Mouse (Mus musculus) kidney, adult 2 months (tissue): ENCODE data around the gene Foxd2. TPM values are rescaled to one million over a fixed set of nuclear protein-coding genes. Genes with fewer than 3 reads are reported as not detected.

Experiments
- DNase-seq: peaks from one replicate; pipeline ENCODE4 v3.0.0; 2021
- H3K27ac ChIP-seq: fragments of 200-500 bp; 2 replicates; pipeline ENCODE4 v1.5.1; 2012; ENCODE audit warnings: low read depth, low read length, control low read depth, inconsistent platforms; ENCODE audit not compliant: insufficient read depth
- H3K27me3 ChIP-seq: fragments of 200-500 bp; replicated peaks from 2 replicates; pipeline ENCODE4 v1.6.1; 2012; ENCODE audit warnings: mild to moderate bottlenecking, moderate library complexity, low read length, inconsistent platforms; ENCODE audit not compliant: control insufficient read depth, insufficient read depth
- H3K36me3 ChIP-seq: fragments of 200-500 bp; 2 replicates; pipeline ENCODE4 v1.6.1; 2012; ENCODE audit warnings: mild to moderate bottlenecking, moderate library complexity, low read length, inconsistent platforms; ENCODE audit not compliant: control insufficient read depth, insufficient read depth
- H3K4me1 ChIP-seq: fragments of 200-500 bp; 2 replicates; pipeline ENCODE4 v1.6.1; 2011; ENCODE audit warnings: low read length; ENCODE audit not compliant: control insufficient read depth, insufficient read depth
- H3K4me3 ChIP-seq: fragments of 200-500 bp; 2 replicates; pipeline ENCODE4 v1.5.1; 2011; ENCODE audit warnings: mild to moderate bottlenecking, low read depth, low read length, control low read depth; ENCODE audit not compliant: insufficient read depth
- CTCF ChIP-seq: fragments of 200-500 bp; conservative IDR thresholded peaks from 2 replicates; pipeline ENCODE4 v1.5.1; 2011; ENCODE audit warnings: low read depth, mild to moderate bottlenecking, control low read depth, low read length, moderate library complexity, mixed read lengths; ENCODE audit not compliant: insufficient read depth, insufficient read length
- POLR2A ChIP-seq: fragments of 200-500 bp; IDR thresholded peaks from one replicate; pipeline ENCODE4 v1.6.1; 2011; ENCODE audit warnings: low read depth, low read length, control low read depth
- WGBS: fragments of 180-500 bp; shearing (Covaris S2); methylation state at CpG from one replicate; pipeline ENCODE4 v1.1.7; 2018; 5-methylcytosine and 5-hydroxymethylcytosine counted together
- polyA plus RNA-seq: library from polyadenylated mRNA; depleted of rRNA; stranded (reverse); fragments of >200 nt; gene quantifications from 2 replicates; pipeline ENCODE4 v1.2.3, GENCODE M21; 2012

Gene Foxd2
- polyA plus RNA-seq, 1 experiment = 1.5 TPM

- no peaks in the 10 kb centered on the region for H3K27me3 ChIP-seq
- no peak for DNase-seq
- H3K4me1 ChIP-seq = no peaks in the 10 kb centered on the region
- H3K4me3 ChIP-seq = no peak overlapping the region
- no peaks in the 10 kb centered on the region for H3K36me3 ChIP-seq
- no peak for TF ChIP-seq CTCF
- no peak for TF ChIP-seq POLR2A
- 60% methylated on average over 5 of the region's 5 CpGs for WGBS
- no peak overlapping the region for H3K27ac ChIP-seq
Observed at GRCm38 (mm10) chr4:114945021-114945420, 36.3 kb upstream of the Foxd2 start.

- Histone ChIP-seq H3K4me1 (no peaks in the 10 kb centered on the region), H3K27ac (no peak overlapping the region), H3K4me3 (no peak overlapping the region), H3K27me3 (no peaks in the 10 kb centered on the region), H3K36me3 (no peaks in the 10 kb centered on the region)
- no peak for DNase-seq
- WGBS = 58% methylated on average over 8 of the region's 8 CpGs
- TF ChIP-seq CTCF = no peak
- TF ChIP-seq POLR2A = no peak
Observed at GRCm38 (mm10) chr4:114942583-114942982, 33.9 kb upstream of the Foxd2 start.

DNA sequence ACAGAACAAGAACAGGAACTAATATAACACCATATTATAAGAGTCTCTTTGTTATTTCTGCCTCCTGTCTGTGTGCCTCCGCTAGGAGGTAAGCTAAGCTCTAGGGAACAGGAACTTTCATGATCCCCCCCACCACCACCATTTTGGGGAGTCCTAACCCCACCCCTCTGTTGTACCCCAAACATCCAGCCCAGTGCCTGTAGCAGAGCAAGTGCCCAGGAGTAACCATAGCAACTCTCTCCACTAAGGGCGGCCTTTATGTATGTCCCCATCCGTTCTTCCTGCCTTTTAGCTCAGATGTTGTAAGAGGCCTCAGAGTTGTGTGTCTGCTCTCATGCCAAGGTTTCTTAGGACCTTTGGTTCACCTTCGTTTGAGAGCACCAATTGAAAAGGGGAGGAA lies 33.4 kb upstream of the Foxd2 start:
- Histone ChIP-seq H3K4me1 (no peaks in the 10 kb centered on the region), H3K27me3 (no peaks in the 10 kb centered on the region), H3K36me3 (no peaks in the 10 kb centered on the region), H3K4me3 (no peak overlapping the region), H3K27ac (no peak overlapping the region)
- 69% methylated on average over 4 of the region's 4 CpGs for WGBS
- TF ChIP-seq POLR2A (no peak), CTCF (no peak)
- no peak for DNase-seq

DNA sequence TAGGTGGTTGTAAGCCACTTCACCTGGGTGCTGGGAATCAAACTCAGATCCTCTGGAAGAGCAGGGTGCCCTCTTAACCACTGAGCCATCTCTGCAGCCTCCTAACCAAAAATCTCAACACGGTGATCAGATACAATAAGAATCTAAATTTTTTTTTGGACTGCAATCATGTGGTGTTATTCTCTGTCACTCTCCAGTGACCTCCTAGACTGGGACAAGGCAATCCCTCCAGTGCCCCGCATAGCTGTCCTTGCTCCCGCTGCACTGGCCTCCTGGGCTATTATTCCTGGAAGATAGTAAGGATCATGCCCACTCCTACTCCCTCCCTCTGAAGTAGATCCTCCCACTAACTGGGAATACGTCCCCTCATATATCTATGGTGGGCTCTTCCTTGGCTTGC lies 32.6 kb upstream of the Foxd2 start:
- no peaks in the 10 kb centered on the region for H3K27me3 ChIP-seq
- no peaks in the 10 kb centered on the region for H3K4me1 ChIP-seq
- DNase-seq = no peak
- TF ChIP-seq CTCF = no peak
- TF ChIP-seq POLR2A = no peak
- WGBS = 91% methylated on average over 4 of the region's 4 CpGs
- no peak overlapping the region for H3K4me3 ChIP-seq
- H3K27ac ChIP-seq = no peak overlapping the region
- H3K36me3 ChIP-seq = no peaks in the 10 kb centered on the region

DNA sequence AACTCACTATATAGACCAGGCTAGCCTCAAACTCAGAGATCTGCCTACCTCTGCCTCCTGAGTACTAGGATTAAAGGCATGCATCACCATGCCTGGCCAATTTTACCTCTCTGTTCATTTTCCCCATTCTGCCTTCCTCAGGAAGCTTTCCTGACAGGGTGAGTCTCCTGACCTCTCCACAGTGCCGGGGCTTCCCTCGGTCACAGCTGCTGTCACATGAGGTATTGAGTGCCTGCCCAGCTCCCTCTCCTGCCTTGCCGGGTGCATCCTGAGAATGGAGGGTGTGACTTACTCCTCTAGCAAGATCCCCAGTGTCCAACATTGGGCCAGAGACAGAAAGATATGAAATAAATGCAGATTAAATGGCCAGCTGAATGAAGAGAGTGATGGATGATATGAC lies 29.6 kb upstream of the Foxd2 start:
- H3K27me3 ChIP-seq = no peaks in the 10 kb centered on the region
- H3K4me3 ChIP-seq = no peak overlapping the region
- no peaks in the 10 kb centered on the region for H3K4me1 ChIP-seq
- 37% methylated on average over 3 of the region's 3 CpGs for WGBS
- no peak for DNase-seq
- H3K27ac ChIP-seq = no peak overlapping the region
- TF ChIP-seq POLR2A (no peak), CTCF (no peak)
- H3K36me3 ChIP-seq = no peaks in the 10 kb centered on the region

- no peaks in the 10 kb centered on the region for H3K36me3 ChIP-seq
- no peak overlapping the region for H3K4me3 ChIP-seq
- TF ChIP-seq POLR2A (no peak), CTCF (no peak)
- H3K4me1 ChIP-seq = no peaks in the 10 kb centered on the region
- no peaks in the 10 kb centered on the region for H3K27me3 ChIP-seq
- DNase-seq = no peak
- H3K27ac ChIP-seq = no peak overlapping the region
- 78% methylated on average over 4 of the region's 4 CpGs for WGBS
Observed at GRCm38 (mm10) chr4:114937459-114938047, 28.9 kb upstream of the Foxd2 start.

DNA sequence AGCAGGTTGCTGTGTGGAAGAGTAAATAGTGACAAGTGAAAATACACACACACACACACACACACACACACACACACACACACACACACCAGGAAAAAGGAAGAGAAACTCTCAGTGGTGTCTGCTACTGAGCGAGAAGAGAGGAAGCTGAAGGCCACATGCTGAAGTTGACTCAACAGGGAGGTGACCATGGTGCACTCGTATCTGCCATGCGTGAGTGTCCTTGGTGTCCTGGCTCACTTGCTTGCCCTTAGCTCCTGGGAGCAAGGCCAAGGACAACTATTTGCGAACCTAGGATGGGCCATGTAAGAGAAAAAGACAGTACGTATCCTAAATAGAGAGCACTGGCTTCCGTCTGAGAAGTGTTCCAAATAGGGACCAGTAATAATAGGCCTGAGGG lies 25.5 kb upstream of the Foxd2 start:
- Histone ChIP-seq H3K27ac (no peak overlapping the region), H3K27me3 (no peaks in the 10 kb centered on the region), H3K4me1 (no peaks in the 10 kb centered on the region), H3K4me3 (no peak overlapping the region), H3K36me3 (no peaks in the 10 kb centered on the region)
- 80% methylated on average over 6 of the region's 6 CpGs for WGBS
- TF ChIP-seq POLR2A (no peak), CTCF (no peak)
- DNase-seq = no peak

GRCm38 (mm10) chr4:114932747-114933146 lies 24.1 kb upstream of the Foxd2 start:
- no peak for DNase-seq
- Histone ChIP-seq H3K36me3 (no peaks in the 10 kb centered on the region), H3K4me3 (no peak overlapping the region), H3K27ac (no peak overlapping the region), H3K27me3 (no peaks in the 10 kb centered on the region), H3K4me1 (no peaks in the 10 kb centered on the region)
- 87% methylated on average over 4 of the region's 4 CpGs for WGBS
- TF ChIP-seq POLR2A (no peak), CTCF (no peak)
